Mouse (Mus musculus) small intestine, adult 2 months (tissue): ENCODE measurements around the gene Ndufa3. TPM values are rescaled to one million over a fixed set of nuclear protein-coding genes. Genes with fewer than 3 reads are reported as not detected.
"Not testable (repeated sequence)": the region's sequence is repeated elsewhere in the genome, so short reads cannot be mapped to it uniquely, and the experiment has no call there.

Experiments
- H3K27ac ChIP-seq: fragments of 200-500 bp; 2 replicates; pipeline ENCODE4 v1.5.1; 2012; ENCODE audit warnings: low read depth, low read length, control low read depth, inconsistent platforms; ENCODE audit not compliant: insufficient read depth
- H3K27me3 ChIP-seq: fragments of 200-500 bp; 2 replicates; pipeline ENCODE4 v1.6.1; 2012; ENCODE audit warnings: mild to moderate bottlenecking, moderate library complexity, low read length, inconsistent platforms; ENCODE audit not compliant: control insufficient read depth, insufficient read depth
- H3K36me3 ChIP-seq: fragments of 200-500 bp; 2 replicates; pipeline ENCODE4 v1.6.1; 2012; ENCODE audit warnings: mild to moderate bottlenecking, low read length, control low read depth, inconsistent platforms; ENCODE audit not compliant: control insufficient read depth, insufficient read depth
- H3K4me1 ChIP-seq: fragments of 200-500 bp; 2 replicates; pipeline ENCODE4 v1.6.1; 2012; ENCODE audit warnings: low read length, inconsistent platforms, mixed read lengths; ENCODE audit not compliant: control insufficient read depth, insufficient read depth, insufficient read length
- H3K4me3 ChIP-seq: fragments of 200-500 bp; 2 replicates; pipeline ENCODE4 v1.5.1; 2012; ENCODE audit warnings: low read depth, mild to moderate bottlenecking, control low read depth, inconsistent platforms, low read length, moderate library complexity
- CTCF ChIP-seq: fragments of 200-500 bp; IDR thresholded peaks from 2 replicates; pipeline ENCODE4 v1.5.1; 2012; ENCODE audit warnings: low read depth, mild to moderate bottlenecking, control low read depth, inconsistent platforms, low read length, moderate library complexity, mixed read lengths; ENCODE audit not compliant: insufficient replicate concordance, insufficient read length; ENCODE audit errors: extremely low read depth
- POLR2A ChIP-seq: fragments of 200-500 bp; IDR thresholded peaks from 2 replicates; pipeline ENCODE4 v1.6.1; 2012; ENCODE audit warnings: low read depth, mild to moderate bottlenecking, control low read depth, inconsistent platforms, low read length, moderate library complexity
- WGBS: fragments of 180-500 bp; shearing (Covaris S2); methylation state at CpG from one replicate; pipeline ENCODE4 v1.1.7; 2018; 5-methylcytosine and 5-hydroxymethylcytosine counted together
- polyA plus RNA-seq: library from polyadenylated mRNA; depleted of rRNA; stranded (reverse); fragments of >200 nt; gene quantifications from 2 replicates; pipeline ENCODE4 v1.2.3, GENCODE M21; 2012; rRNA removed

Ndufa3 gene
- 238 and 337 TPM in 2 replicates for polyA plus RNA-seq

GRCm38 (mm10) chr7:3617242-3617995 lies at the start of gene Ndufa3:
TSS of gene Ndufa3 (plus strand) at chr7:3617373.
- peaks cover 14% of the 10 kb centered on the region; the same call in 1 of the 2 replicates for H3K36me3 ChIP-seq
- H3K27ac ChIP-seq: peak within 1 kb of the TSS; percentile 50
- H3K4me3 ChIP-seq: peak within 1 kb of the TSS; percentile 75
- no peaks in the 10 kb centered on the region for H3K4me1 ChIP-seq
- under 1% methylated on average over 32 of the region's 32 CpGs for WGBS
- TF ChIP-seq CTCF (no peak), POLR2A (peak; percentile 74)
- H3K27me3 ChIP-seq: no peaks in the 10 kb centered on the region

GRCm38 (mm10) chr7:3569725-3570124 lies 47.4 kb upstream of the Ndufa3 start:
- H3K36me3 ChIP-seq: no peaks in the 10 kb centered on the region
- no peak for TF ChIP-seq CTCF
- 63% methylated on average over 6 of the region's 6 CpGs for WGBS
- no peak overlapping the region for H3K4me3 ChIP-seq
- H3K4me1 ChIP-seq: no peaks in the 10 kb centered on the region
- no peak overlapping the region for H3K27ac ChIP-seq
- no peaks in the 10 kb centered on the region for H3K27me3 ChIP-seq

- not testable (repeated sequence) for H3K36me3 ChIP-seq, H3K4me3 ChIP-seq, H3K27me3 ChIP-seq, H3K4me1 ChIP-seq, H3K27ac ChIP-seq
- 68% methylated on average over 3 of the region's 3 CpGs for WGBS
Observed at GRCm38 (mm10) chr7:3570580-3570979, 46.6 kb upstream of the Ndufa3 start.

- H3K27ac ChIP-seq: no peak overlapping the region
- no peaks in the 10 kb centered on the region for H3K4me1 ChIP-seq
- H3K36me3 ChIP-seq: no peaks in the 10 kb centered on the region
- no peaks in the 10 kb centered on the region for H3K27me3 ChIP-seq
- TF ChIP-seq POLR2A: no peak
- TF ChIP-seq CTCF: no peak
- 58% methylated on average over 1 of the region's 1 CpGs for WGBS
- no peak overlapping the region for H3K4me3 ChIP-seq
Observed at GRCm38 (mm10) chr7:3571847-3572246, 45.3 kb upstream of the Ndufa3 start.

- Histone ChIP-seq H3K4me3 (no peak overlapping the region), H3K4me1 (no peaks in the 10 kb centered on the region), H3K27me3 (no peaks in the 10 kb centered on the region), H3K27ac (no peak overlapping the region), H3K36me3 (no peaks in the 10 kb centered on the region)
- TF ChIP-seq CTCF: no peak
- TF ChIP-seq POLR2A: no peak
- 44% methylated on average over 5 of the region's 5 CpGs for WGBS
Observed at GRCm38 (mm10) chr7:3574216-3574615, 43.0 kb upstream of the Ndufa3 start.

- Histone ChIP-seq H3K4me3 (no peak overlapping the region), H3K4me1 (no peaks in the 10 kb centered on the region), H3K27ac (no peak overlapping the region), H3K36me3 (no peaks in the 10 kb centered on the region), H3K27me3 (no peaks in the 10 kb centered on the region)
- 63% methylated on average over 5 of the region's 5 CpGs for WGBS
- TF ChIP-seq POLR2A: no peak
- no peak for TF ChIP-seq CTCF
Observed at GRCm38 (mm10) chr7:3576354-3577124, 40.6 kb upstream of the Ndufa3 start.

- no peak overlapping the region for H3K27ac ChIP-seq
- no peaks in the 10 kb centered on the region for H3K4me1 ChIP-seq
- H3K4me3 ChIP-seq: no peak overlapping the region
- TF ChIP-seq POLR2A (no peak), CTCF (no peak)
- no peaks in the 10 kb centered on the region for H3K36me3 ChIP-seq
- 71% methylated on average over 2 of the region's 2 CpGs for WGBS
- no peaks in the 10 kb centered on the region for H3K27me3 ChIP-seq
Observed at GRCm38 (mm10) chr7:3578196-3578595, 39.0 kb upstream of the Ndufa3 start.
